Mouse (Mus musculus): ENCODE results near the gene Btbd35f14.
"Not testable (repeated sequence)": the region's sequence is repeated elsewhere in the genome, so short reads cannot be mapped to it uniquely, and the experiment has no call there.

Gene Btbd35f14

DNA sequence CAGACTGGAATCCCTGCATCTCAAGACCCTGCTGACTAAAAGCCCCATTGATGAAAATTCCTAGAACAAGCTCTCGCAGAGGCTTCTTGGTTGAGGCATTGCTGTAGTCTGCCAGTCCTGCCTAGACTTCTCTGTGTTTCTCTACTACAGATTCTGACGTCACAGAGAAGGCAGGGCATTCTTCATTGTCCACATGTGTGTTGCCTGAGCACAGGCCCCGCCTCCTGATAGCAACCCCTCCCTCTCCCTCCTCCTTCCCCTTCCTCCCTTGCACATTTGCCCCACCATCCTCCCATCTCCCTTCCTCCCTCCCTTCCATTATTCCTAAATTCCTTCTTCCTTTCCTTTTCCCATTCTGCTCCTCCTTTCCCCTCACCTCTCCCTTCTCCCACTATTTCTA is at the start of gene Btbd35f14:
Gene Btbd35f14 (minus strand): TSS at position 101 of the 400 bp plus-strand sequence.
- DNase-seq (ENCODE audit: extremely low spot score, low read depth, low spot score), result not testable (repeated sequence)

GRCm38 (mm10) chrX:33656872-33657271 is 45.3 kb downstream of the Btbd35f14 start, which contains the start of gene Btbd35f13:
Gene Btbd35f13 (plus strand): TSS chrX:33657172.
- DNase-seq (ENCODE audit: extremely low spot score, low read depth, low spot score), result not testable (repeated sequence)

Measured in hindlimb bud, embryonic 11.5 days (tissue).